Mouse (Mus musculus): ENCODE results near the gene Gtdc1.

Gtdc1 gene

GRCm38 (mm10) chr2:44927482-44927811, at the start of gene Gtdc1:
Gene Gtdc1, minus strand, starts transcription at chr2:44927657.
- no peak for DNase-seq

GRCm38 (mm10) chr2:44977051-44977450, 49.6 kb upstream of the Gtdc1 start:
- DNase-seq = no peak

GRCm38 (mm10) chr2:44976484-44976883, 49.0 kb upstream of the Gtdc1 start:
- DNase-seq = no peak

- DNase-seq = no peak
These were observed 46.4 kb upstream of the Gtdc1 start for GRCm38 (mm10) chr2:44973828-44974227.

GRCm38 (mm10) chr2:44970087-44970646, 42.7 kb upstream of the Gtdc1 start:
- no peak for DNase-seq

- no peak for DNase-seq
These were observed 42.2 kb upstream of the Gtdc1 start for GRCm38 (mm10) chr2:44969640-44970039.

- DNase-seq = no peak
These were observed 41.8 kb upstream of the Gtdc1 start for GRCm38 (mm10) chr2:44969226-44969625.

GRCm38 (mm10) chr2:44965834-44966555, 38.5 kb upstream of the Gtdc1 start:
- DNase-seq = no peak

- no peak for DNase-seq
These were observed 35.2 kb upstream of the Gtdc1 start for GRCm38 (mm10) chr2:44962620-44963019.

GRCm38 (mm10) chr2:44961192-44961591, 33.7 kb upstream of the Gtdc1 start:
- DNase-seq = no peak

- no peak for DNase-seq
These were observed 33.1 kb upstream of the Gtdc1 start for GRCm38 (mm10) chr2:44960561-44960960.

- no peak for DNase-seq
These were observed 29.9 kb upstream of the Gtdc1 start for GRCm38 (mm10) chr2:44957329-44957797.

GRCm38 (mm10) chr2:44956232-44956631, 28.8 kb upstream of the Gtdc1 start:
- peak in 1 of 2 experiments; percentile 13 for DNase-seq

GRCm38 (mm10) chr2:44955506-44955905, 28.0 kb upstream of the Gtdc1 start:
- DNase-seq = no peak

- no peak for DNase-seq
These were observed 26.7 kb upstream of the Gtdc1 start for GRCm38 (mm10) chr2:44954180-44954579.

GRCm38 (mm10) chr2:44952830-44953422, 25.5 kb upstream of the Gtdc1 start:
- peak; percentile 51 to 73 for DNase-seq

- peak; percentile 24 to 70 for DNase-seq
These were observed 24.3 kb upstream of the Gtdc1 start for GRCm38 (mm10) chr2:44951651-44952213.

GRCm38 (mm10) chr2:44944689-44945088, 17.2 kb upstream of the Gtdc1 start:
- no peak for DNase-seq

- DNase-seq = no peak
These were observed 3.5 kb upstream of the Gtdc1 start for GRCm38 (mm10) chr2:44930951-44931350.

- peak in 1 of 2 experiments; percentile 8 for DNase-seq
These were observed 1.2 kb upstream of the Gtdc1 start for GRCm38 (mm10) chr2:44928631-44929030.

GRCm38 (mm10) chr2:44926683-44927481, 575 bp downstream of the Gtdc1 start:
- DNase-seq = peak; percentile 89 to 94

- DNase-seq = no peak
These were observed 1.2 kb downstream of the Gtdc1 start for GRCm38 (mm10) chr2:44926167-44926682.

GRCm38 (mm10) chr2:44924618-44925017, 2.8 kb downstream of the Gtdc1 start:
- DNase-seq = no peak
